Mouse (Mus musculus): ENCODE measurements around the gene Krtap24-1.

Krtap24-1 gene

DNA sequence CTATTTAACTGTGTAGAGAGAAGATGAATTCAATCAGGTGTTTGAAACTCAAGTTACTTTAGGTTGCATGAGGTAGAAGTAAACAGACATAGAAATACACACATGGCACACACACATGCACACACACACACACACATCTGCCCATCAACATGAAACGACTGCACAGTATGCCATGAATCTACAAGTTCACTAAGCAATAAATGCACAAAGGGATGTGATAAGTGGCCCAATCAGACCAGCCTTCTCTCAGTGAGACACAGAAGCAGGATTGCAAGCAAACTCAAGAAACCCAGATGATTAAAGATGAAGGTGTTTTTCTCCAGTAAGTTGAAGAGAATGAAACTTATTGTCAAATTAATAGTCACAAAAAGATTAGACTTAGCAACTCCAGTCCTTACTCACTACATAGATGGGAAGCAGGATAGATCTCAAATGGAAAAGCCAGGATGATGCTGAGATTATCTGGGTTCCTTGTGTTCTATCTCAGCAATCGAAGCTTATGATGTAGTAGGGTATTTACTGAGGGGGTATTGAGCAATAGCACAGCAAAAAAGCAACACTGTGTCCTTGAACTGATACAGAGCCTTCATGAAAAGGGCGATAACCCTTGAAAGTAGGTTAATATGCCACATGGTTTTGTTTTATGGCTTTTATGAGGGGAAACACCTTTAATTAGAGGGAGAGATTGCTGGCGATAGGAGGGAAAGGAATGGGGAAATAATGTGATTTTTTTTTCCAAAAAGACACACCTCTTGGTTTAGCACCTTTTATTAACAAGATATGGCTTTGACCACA lies 36.0 kb downstream of the Krtap24-1 start:
- Histone ChIP-seq H3K4me1 (replicated peaks; ENCODE audit: low read depth, low read length) (no peaks in the 10 kb centered on the region), H3K9me3 (ENCODE audit: low read length) (no peaks in the 10 kb centered on the region), H3K4me3 (replicated peaks; ENCODE audit: low read length) (no peak overlapping the region), H3K36me3 (ENCODE audit: insufficient read depth, low read length) (no peaks in the 10 kb centered on the region), H3K27me3 (ENCODE audit: insufficient read depth, low read length) (no peaks in the 10 kb centered on the region)
- no peak for TF ChIP-seq CTCF (conservative IDR thresholded peaks at IDR 0.05; ENCODE audit: low read length)
- TF ChIP-seq POU5F1 (IDR thresholded peaks at IDR 0.05; ENCODE audit: borderline replicate concordance, low read length) = no peak
- TF ChIP-seq NANOG (IDR thresholded peaks at IDR 0.05; ENCODE audit: borderline replicate concordance, low read length) = no peak

DNA sequence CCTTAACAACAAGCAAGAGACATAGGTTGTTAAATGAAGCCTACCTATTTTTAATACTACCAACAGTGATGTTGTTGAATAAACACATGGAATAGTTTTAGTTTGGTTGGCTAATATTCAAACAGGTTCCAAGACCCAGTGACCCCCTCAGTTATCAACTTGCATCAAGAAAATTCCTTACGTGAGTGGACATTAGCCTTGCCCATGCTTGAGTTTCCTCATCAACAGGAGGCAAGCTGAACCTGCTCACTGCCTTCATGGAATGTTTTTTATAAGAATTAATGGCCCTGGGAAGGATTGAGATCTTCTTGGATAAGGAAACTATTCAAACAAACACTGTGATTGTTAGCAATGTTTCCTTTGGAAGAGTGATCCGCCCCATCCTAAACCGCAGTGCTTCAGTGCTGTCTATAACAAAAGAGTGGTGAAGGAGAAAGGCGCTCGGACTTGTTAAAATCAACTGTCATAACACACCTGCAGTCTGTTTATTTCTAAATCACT lies 39.1 kb downstream of the Krtap24-1 start:
- no peaks in the 10 kb centered on the region for H3K36me3 ChIP-seq (ENCODE audit: insufficient read depth, low read length)
- TF ChIP-seq CTCF (conservative IDR thresholded peaks at IDR 0.05; ENCODE audit: low read length) (no peak), NANOG (IDR thresholded peaks at IDR 0.05; ENCODE audit: borderline replicate concordance, low read length) (no peak), POU5F1 (IDR thresholded peaks at IDR 0.05; ENCODE audit: borderline replicate concordance, low read length) (no peak)
- H3K4me3 ChIP-seq (replicated peaks; ENCODE audit: low read length) = no peak overlapping the region
- no peaks in the 10 kb centered on the region for H3K27me3 ChIP-seq (ENCODE audit: insufficient read depth, low read length)
- no peaks in the 10 kb centered on the region for H3K4me1 ChIP-seq (replicated peaks; ENCODE audit: low read depth, low read length)
- H3K9me3 ChIP-seq (ENCODE audit: low read length) = no peaks in the 10 kb centered on the region

DNA sequence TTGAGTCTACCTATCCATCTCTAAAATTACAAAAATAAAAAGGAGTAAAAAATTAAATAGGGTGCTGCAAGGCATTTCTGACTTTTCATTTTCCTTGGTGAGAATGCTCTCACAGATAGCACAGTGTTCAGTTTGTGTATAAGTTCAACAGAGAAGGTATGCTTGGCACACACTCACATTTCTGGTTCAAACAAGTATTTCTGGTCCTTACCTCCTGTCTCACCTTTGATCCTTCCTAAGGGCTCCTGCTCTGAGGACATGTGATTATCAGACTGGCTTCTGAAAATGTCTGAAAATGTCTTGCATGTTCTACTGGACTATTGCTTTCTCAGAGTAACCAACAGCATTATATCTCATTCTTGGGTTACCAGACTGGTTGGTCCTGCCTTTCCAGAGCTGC lies 41.9 kb downstream of the Krtap24-1 start:
- TF ChIP-seq CTCF (conservative IDR thresholded peaks at IDR 0.05; ENCODE audit: low read length) = no peak
- no peak for TF ChIP-seq NANOG (IDR thresholded peaks at IDR 0.05; ENCODE audit: borderline replicate concordance, low read length)
- no peak for TF ChIP-seq POU5F1 (IDR thresholded peaks at IDR 0.05; ENCODE audit: borderline replicate concordance, low read length)
- Histone ChIP-seq H3K36me3 (ENCODE audit: insufficient read depth, low read length) (no peaks in the 10 kb centered on the region), H3K27me3 (ENCODE audit: insufficient read depth, low read length) (no peaks in the 10 kb centered on the region), H3K4me3 (replicated peaks; ENCODE audit: low read length) (no peak overlapping the region), H3K9me3 (ENCODE audit: low read length) (no peaks in the 10 kb centered on the region), H3K4me1 (replicated peaks; ENCODE audit: low read depth, low read length) (no peaks in the 10 kb centered on the region)

DNA sequence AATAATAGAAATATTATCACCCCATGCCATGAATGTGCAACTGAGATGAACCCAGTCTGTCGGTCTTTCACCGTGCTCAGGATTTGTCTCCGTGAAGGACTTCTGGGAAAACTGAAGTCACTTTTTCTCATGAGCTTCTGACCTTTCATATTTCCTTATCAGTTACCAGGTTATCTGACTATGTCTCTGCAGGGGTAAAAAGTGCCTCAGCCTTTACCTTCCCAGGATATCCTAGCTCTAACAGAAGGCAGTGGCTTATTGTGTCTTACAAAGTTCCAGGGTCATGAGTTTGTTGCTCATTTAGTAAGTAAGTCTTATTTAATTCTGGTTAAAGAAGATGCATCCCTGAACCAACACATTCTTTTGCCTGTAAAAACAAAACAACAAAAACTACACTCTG lies 42.3 kb downstream of the Krtap24-1 start:
- H3K4me3 ChIP-seq (replicated peaks; ENCODE audit: low read length) = no peak overlapping the region
- H3K36me3 ChIP-seq (ENCODE audit: insufficient read depth, low read length) = no peaks in the 10 kb centered on the region
- no peaks in the 10 kb centered on the region for H3K9me3 ChIP-seq (ENCODE audit: low read length)
- H3K4me1 ChIP-seq (replicated peaks; ENCODE audit: low read depth, low read length) = no peaks in the 10 kb centered on the region
- no peaks in the 10 kb centered on the region for H3K27me3 ChIP-seq (ENCODE audit: insufficient read depth, low read length)
- no peak for TF ChIP-seq NANOG (IDR thresholded peaks at IDR 0.05; ENCODE audit: borderline replicate concordance, low read length)
- TF ChIP-seq CTCF (conservative IDR thresholded peaks at IDR 0.05; ENCODE audit: low read length) = no peak
- no peak for TF ChIP-seq POU5F1 (IDR thresholded peaks at IDR 0.05; ENCODE audit: borderline replicate concordance, low read length)

DNA sequence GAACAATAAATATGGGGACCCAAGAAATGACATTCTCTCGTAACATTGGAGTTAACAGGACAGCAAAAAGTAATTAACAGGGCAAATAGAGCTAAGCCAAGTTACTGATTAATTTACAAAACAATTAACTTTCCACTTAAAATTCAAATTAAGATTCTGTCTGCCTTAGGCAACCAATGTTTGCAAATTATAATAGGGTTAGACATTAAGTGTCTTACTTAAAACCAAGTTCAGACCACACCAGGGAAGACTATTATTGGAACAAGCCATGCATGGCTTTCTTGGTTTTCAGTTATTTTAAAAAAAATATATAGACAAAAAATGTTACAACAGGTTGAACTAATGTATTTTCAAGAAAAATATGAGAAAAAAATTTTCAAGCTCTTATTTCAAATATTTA lies 43.0 kb downstream of the Krtap24-1 start:
- Histone ChIP-seq H3K4me1 (replicated peaks; ENCODE audit: low read depth, low read length) (no peaks in the 10 kb centered on the region), H3K27me3 (ENCODE audit: insufficient read depth, low read length) (no peaks in the 10 kb centered on the region), H3K9me3 (ENCODE audit: low read length) (no peaks in the 10 kb centered on the region), H3K4me3 (replicated peaks; ENCODE audit: low read length) (no peak overlapping the region), H3K36me3 (ENCODE audit: insufficient read depth, low read length) (no peaks in the 10 kb centered on the region)
- no peak for TF ChIP-seq CTCF (conservative IDR thresholded peaks at IDR 0.05; ENCODE audit: low read length)
- TF ChIP-seq POU5F1 (IDR thresholded peaks at IDR 0.05; ENCODE audit: borderline replicate concordance, low read length) = no peak
- TF ChIP-seq NANOG (IDR thresholded peaks at IDR 0.05; ENCODE audit: borderline replicate concordance, low read length) = no peak

DNA sequence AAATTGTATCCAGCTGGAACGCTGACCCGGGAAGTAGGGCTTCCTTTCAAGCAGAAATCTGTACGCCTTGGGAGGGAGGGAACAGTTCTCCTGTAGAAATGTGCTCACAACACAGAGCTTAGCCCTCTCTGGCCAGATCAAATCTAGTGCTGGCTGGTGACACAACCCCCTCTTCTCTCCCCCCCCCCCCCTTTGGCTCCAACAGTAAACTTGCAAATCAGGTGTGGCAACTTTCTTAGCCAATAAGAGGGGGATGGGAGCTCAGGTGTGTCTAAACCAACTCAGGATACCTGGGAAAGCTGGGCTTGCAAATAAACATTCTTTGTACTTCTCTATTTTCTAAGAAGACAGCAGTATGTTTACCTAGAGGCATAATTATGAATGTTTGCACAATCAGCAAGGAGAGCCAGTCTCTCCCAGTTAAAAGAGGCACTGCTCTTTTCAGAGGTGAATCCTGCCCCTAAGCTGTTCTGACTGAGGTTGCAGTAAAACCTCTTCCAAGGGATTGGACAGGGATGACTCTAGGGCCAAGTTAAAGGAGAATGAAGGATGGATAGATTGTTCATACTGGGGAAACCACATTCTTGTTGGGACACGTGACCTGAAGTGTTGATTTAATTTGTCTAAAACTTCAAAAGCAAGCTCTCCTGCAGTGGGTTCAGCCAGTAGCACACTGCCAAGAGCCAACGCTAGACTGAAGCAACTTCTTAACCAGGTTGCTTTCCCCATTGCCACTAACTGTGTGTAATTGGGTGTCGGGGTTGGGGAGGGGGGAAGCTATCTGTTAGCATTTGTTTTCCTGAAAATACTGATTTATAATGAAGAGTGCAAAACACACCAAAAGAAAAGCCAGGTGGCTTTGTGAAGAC lies 48.8 kb downstream of the Krtap24-1 start, which contains the start of gene Cldn8:
TSS of gene Cldn8 (minus strand) at position 139 of the 869 bp plus-strand sequence.
- no peaks in the 10 kb centered on the region for H3K9me3 ChIP-seq (ENCODE audit: low read length)
- no peaks in the 10 kb centered on the region for H3K27me3 ChIP-seq (ENCODE audit: insufficient read depth, low read length)
- H3K4me3 ChIP-seq (replicated peaks; ENCODE audit: low read length) = no peak within 1 kb of the TSS
- TF ChIP-seq CTCF (conservative IDR thresholded peaks at IDR 0.05; ENCODE audit: low read length) (no peak), NANOG (IDR thresholded peaks at IDR 0.05; ENCODE audit: borderline replicate concordance, low read length) (no peak), POU5F1 (IDR thresholded peaks at IDR 0.05; ENCODE audit: borderline replicate concordance, low read length) (no peak)
- no peaks in the 10 kb centered on the region for H3K36me3 ChIP-seq (ENCODE audit: insufficient read depth, low read length)
- H3K4me1 ChIP-seq (replicated peaks; ENCODE audit: low read depth, low read length) = no peaks in the 10 kb centered on the region

DNA sequence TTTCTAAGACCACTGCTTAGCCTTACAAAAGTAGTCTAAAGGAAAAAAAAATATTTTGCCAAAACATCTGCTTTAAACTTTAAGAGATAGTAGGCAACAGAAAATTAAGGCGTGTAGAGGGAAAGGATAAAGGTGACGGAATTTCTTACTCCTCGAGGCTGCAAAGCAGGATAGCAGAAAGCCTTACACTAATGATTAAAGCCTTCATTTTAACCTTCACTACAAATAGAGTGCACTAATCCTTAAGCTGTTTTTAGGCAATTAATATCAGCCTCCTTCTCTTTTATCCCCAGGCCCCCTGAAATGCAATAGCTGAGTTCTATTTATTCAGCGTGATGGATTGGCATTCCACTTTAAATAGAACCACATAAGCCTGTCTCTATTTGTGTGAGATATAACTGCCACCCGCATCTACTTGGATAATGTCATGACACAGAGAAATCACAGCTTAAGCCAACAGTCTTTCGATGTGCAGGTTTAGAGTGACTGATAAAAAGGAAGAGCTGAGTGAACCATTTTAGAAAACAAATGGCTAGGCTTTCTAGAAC lies 50.4 kb downstream of the Krtap24-1 start:
- Histone ChIP-seq H3K4me1 (replicated peaks; ENCODE audit: low read depth, low read length) (no peaks in the 10 kb centered on the region), H3K36me3 (ENCODE audit: insufficient read depth, low read length) (no peaks in the 10 kb centered on the region), H3K9me3 (ENCODE audit: low read length) (no peaks in the 10 kb centered on the region), H3K27me3 (ENCODE audit: insufficient read depth, low read length) (no peaks in the 10 kb centered on the region), H3K4me3 (replicated peaks; ENCODE audit: low read length) (no peak overlapping the region)
- TF ChIP-seq CTCF (conservative IDR thresholded peaks at IDR 0.05; ENCODE audit: low read length) = no peak
- no peak for TF ChIP-seq NANOG (IDR thresholded peaks at IDR 0.05; ENCODE audit: borderline replicate concordance, low read length)
- no peak for TF ChIP-seq POU5F1 (IDR thresholded peaks at IDR 0.05; ENCODE audit: borderline replicate concordance, low read length)
